Mouse (Mus musculus): ENCODE data around the gene Pitx2. TPM values are rescaled to one million over a fixed set of nuclear protein-coding genes. Genes with fewer than 3 reads are reported as not detected.

The Pitx2 gene
- polyA plus RNA-seq, 1 experiment from 2014 or later: 35.6 TPM

GRCm38 (mm10) chr3:129170416-129170815, 29.3 kb upstream of the Pitx2 start:
- no peak overlapping the region for H3K9ac ChIP-seq (ENCODE audit: low read length)
- no peak for DNase-seq (ENCODE audit: low spot score)
- H3K27me3 ChIP-seq (replicated peaks; ENCODE audit: control insufficient read depth, insufficient read depth, low read length): no peaks in the 10 kb centered on the region
- no peak for ATAC-seq (replicated peaks; ENCODE audit: low FRiP score, low TSS enrichment, low read depth)
- no peaks in the 10 kb centered on the region for H3K9me3 ChIP-seq (ENCODE audit: control insufficient read depth, low read length)
- H3K36me3 ChIP-seq (ENCODE audit: control insufficient read depth, insufficient read depth, low read length): no peaks in the 10 kb centered on the region
- H3K27ac ChIP-seq (ENCODE audit: low read depth): no peak overlapping the region
- no peaks in the 10 kb centered on the region for H3K4me1 ChIP-seq (replicated peaks; ENCODE audit: control insufficient read depth, insufficient read depth, low read length)
- H3K4me3 ChIP-seq (ENCODE audit: low read depth, low read length): no peak overlapping the region
- WGBS: 80% methylated on average over 7 of the region's 7 CpGs
- H3K4me2 ChIP-seq (ENCODE audit: low read length): no peak overlapping the region

DNA sequence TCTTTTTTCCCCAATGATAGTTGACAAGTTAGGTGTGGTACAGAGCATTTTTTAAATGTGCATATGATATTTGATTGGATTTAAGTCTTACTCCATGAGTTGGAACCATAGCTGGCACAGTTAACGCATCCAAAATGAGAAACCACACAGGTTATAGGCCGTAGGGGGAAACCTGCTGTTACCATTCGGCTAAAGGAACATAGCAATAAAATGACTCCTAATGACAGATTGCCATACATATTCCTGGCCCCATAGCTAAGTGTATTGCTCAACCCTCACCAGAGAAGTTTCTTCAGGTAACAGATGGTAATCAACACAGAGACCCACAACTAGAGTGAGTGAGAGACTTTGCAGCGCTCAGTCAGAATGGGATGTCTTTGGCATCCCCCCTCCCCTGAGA, 27.9 kb upstream of the Pitx2 start:
- H3K9ac ChIP-seq (ENCODE audit: low read length): no peak overlapping the region
- H3K36me3 ChIP-seq (ENCODE audit: control insufficient read depth, insufficient read depth, low read length): no peaks in the 10 kb centered on the region
- H3K4me1 ChIP-seq (replicated peaks; ENCODE audit: control insufficient read depth, insufficient read depth, low read length): no peaks in the 10 kb centered on the region
- H3K27ac ChIP-seq (ENCODE audit: low read depth): no peak overlapping the region
- no peak overlapping the region for H3K4me2 ChIP-seq (ENCODE audit: low read length)
- no peaks in the 10 kb centered on the region for H3K9me3 ChIP-seq (ENCODE audit: control insufficient read depth, low read length)
- H3K4me3 ChIP-seq (ENCODE audit: low read depth, low read length): no peak overlapping the region
- 96% methylated on average over 4 of the region's 4 CpGs for WGBS
- no peak for DNase-seq (ENCODE audit: low spot score)
- H3K27me3 ChIP-seq (replicated peaks; ENCODE audit: control insufficient read depth, insufficient read depth, low read length): no peaks in the 10 kb centered on the region
- no peak for ATAC-seq (replicated peaks; ENCODE audit: low FRiP score, low TSS enrichment, low read depth)

GRCm38 (mm10) chr3:129194436-129194835, 5.2 kb upstream of the Pitx2 start:
- Histone ChIP-seq H3K4me3 (ENCODE audit: low read depth, low read length) (no peak overlapping the region), H3K9ac (ENCODE audit: low read length) (no peak overlapping the region), H3K36me3 (ENCODE audit: control insufficient read depth, insufficient read depth, low read length) (no peaks in the 10 kb centered on the region), H3K27ac (ENCODE audit: low read depth) (no peak overlapping the region), H3K27me3 (replicated peaks; ENCODE audit: control insufficient read depth, insufficient read depth, low read length) (peaks cover 75% of the 10 kb centered on the region), H3K9me3 (ENCODE audit: control insufficient read depth, low read length) (no peaks in the 10 kb centered on the region), H3K4me2 (ENCODE audit: low read length) (no peak overlapping the region), H3K4me1 (replicated peaks; ENCODE audit: control insufficient read depth, insufficient read depth, low read length) (0 out of 2 replicates have a peak, but pooled peaks cover 2% of the 10 kb centered on the region)
- no peak for ATAC-seq (replicated peaks; ENCODE audit: low FRiP score, low TSS enrichment, low read depth)
- 23% methylated on average over 12 of the region's 12 CpGs for WGBS
- no peak for DNase-seq (ENCODE audit: low spot score)

- Histone ChIP-seq H3K4me2 (ENCODE audit: low read length) (no peak overlapping the region), H3K4me1 (replicated peaks; ENCODE audit: control insufficient read depth, insufficient read depth, low read length) (0 out of 2 replicates have a peak, but pooled peaks cover 2% of the 10 kb centered on the region), H3K9ac (ENCODE audit: low read length) (no peak overlapping the region), H3K27ac (ENCODE audit: low read depth) (no peak overlapping the region), H3K9me3 (ENCODE audit: control insufficient read depth, low read length) (no peaks in the 10 kb centered on the region), H3K4me3 (ENCODE audit: low read depth, low read length) (no peak overlapping the region), H3K36me3 (ENCODE audit: control insufficient read depth, insufficient read depth, low read length) (no peaks in the 10 kb centered on the region), H3K27me3 (replicated peaks; ENCODE audit: control insufficient read depth, insufficient read depth, low read length) (peaks cover 80% of the 10 kb centered on the region)
- DNase-seq (ENCODE audit: low spot score) (peak; percentile 63), ATAC-seq (replicated peaks; ENCODE audit: low FRiP score, low TSS enrichment, low read depth) (no peak)
- WGBS: 12% methylated on average over 16 of the region's 16 CpGs
Observed at GRCm38 (mm10) chr3:129195036-129195435, 4.6 kb upstream of the Pitx2 start.

GRCm38 (mm10) chr3:129195816-129196549, 3.7 kb upstream of the Pitx2 start:
- Histone ChIP-seq H3K9ac (ENCODE audit: low read length) (no peak overlapping the region), H3K27me3 (replicated peaks; ENCODE audit: control insufficient read depth, insufficient read depth, low read length) (peaks cover 87% of the 10 kb centered on the region), H3K4me2 (ENCODE audit: low read length) (no peak overlapping the region), H3K27ac (ENCODE audit: low read depth) (no peak overlapping the region), H3K9me3 (ENCODE audit: control insufficient read depth, low read length) (no peaks in the 10 kb centered on the region), H3K4me1 (replicated peaks; ENCODE audit: control insufficient read depth, insufficient read depth, low read length) (0 out of 2 replicates have a peak, but pooled peaks cover 2% of the 10 kb centered on the region), H3K4me3 (ENCODE audit: low read depth, low read length) (no peak overlapping the region), H3K36me3 (ENCODE audit: control insufficient read depth, insufficient read depth, low read length) (no peaks in the 10 kb centered on the region)
- no peak for DNase-seq (ENCODE audit: low spot score)
- WGBS: 13% methylated on average over 12 of the region's 12 CpGs
- ATAC-seq (replicated peaks; ENCODE audit: low FRiP score, low TSS enrichment, low read depth): no peak

- H3K4me1 ChIP-seq (replicated peaks; ENCODE audit: control insufficient read depth, insufficient read depth, low read length): 0 out of 2 replicates have a peak, but pooled peaks cover 2% of the 10 kb centered on the region
- H3K4me3 ChIP-seq (ENCODE audit: low read depth, low read length): no peak overlapping the region
- H3K36me3 ChIP-seq (ENCODE audit: control insufficient read depth, insufficient read depth, low read length): no peaks in the 10 kb centered on the region
- H3K27me3 ChIP-seq (replicated peaks; ENCODE audit: control insufficient read depth, insufficient read depth, low read length): peaks cover 87% of the 10 kb centered on the region
- no peak overlapping the region for H3K9ac ChIP-seq (ENCODE audit: low read length)
- 11% methylated on average over 10 of the region's 10 CpGs for WGBS
- no peaks in the 10 kb centered on the region for H3K9me3 ChIP-seq (ENCODE audit: control insufficient read depth, low read length)
- DNase-seq (ENCODE audit: low spot score) (peak; percentile 61), ATAC-seq (replicated peaks; ENCODE audit: low FRiP score, low TSS enrichment, low read depth) (no peak)
- H3K4me2 ChIP-seq (ENCODE audit: low read length): peak overlapping the region; percentile 38; the same call in 1 of the 2 replicates
- no peak overlapping the region for H3K27ac ChIP-seq (ENCODE audit: low read depth)
Observed at GRCm38 (mm10) chr3:129196550-129196919, 3.1 kb upstream of the Pitx2 start.

- Histone ChIP-seq H3K9me3 (ENCODE audit: control insufficient read depth, low read length) (no peaks in the 10 kb centered on the region), H3K4me2 (ENCODE audit: low read length) (peak overlapping the region; percentile 38), H3K27ac (ENCODE audit: low read depth) (no peak overlapping the region), H3K36me3 (ENCODE audit: control insufficient read depth, insufficient read depth, low read length) (no peaks in the 10 kb centered on the region), H3K4me1 (replicated peaks; ENCODE audit: control insufficient read depth, insufficient read depth, low read length) (0 out of 2 replicates have a peak, but pooled peaks cover 2% of the 10 kb centered on the region), H3K4me3 (ENCODE audit: low read depth, low read length) (peak overlapping the region; percentile 10; the same call in 1 of the 2 replicates), H3K27me3 (replicated peaks; ENCODE audit: control insufficient read depth, insufficient read depth, low read length) (peaks cover 87% of the 10 kb centered on the region), H3K9ac (ENCODE audit: low read length) (no peak overlapping the region)
- 7% methylated on average over 13 of the region's 13 CpGs for WGBS
- ATAC-seq (replicated peaks; ENCODE audit: low FRiP score, low TSS enrichment, low read depth) (no peak), DNase-seq (ENCODE audit: low spot score) (no peak)
Observed at GRCm38 (mm10) chr3:129197035-129197434, 2.6 kb upstream of the Pitx2 start.

DNA sequence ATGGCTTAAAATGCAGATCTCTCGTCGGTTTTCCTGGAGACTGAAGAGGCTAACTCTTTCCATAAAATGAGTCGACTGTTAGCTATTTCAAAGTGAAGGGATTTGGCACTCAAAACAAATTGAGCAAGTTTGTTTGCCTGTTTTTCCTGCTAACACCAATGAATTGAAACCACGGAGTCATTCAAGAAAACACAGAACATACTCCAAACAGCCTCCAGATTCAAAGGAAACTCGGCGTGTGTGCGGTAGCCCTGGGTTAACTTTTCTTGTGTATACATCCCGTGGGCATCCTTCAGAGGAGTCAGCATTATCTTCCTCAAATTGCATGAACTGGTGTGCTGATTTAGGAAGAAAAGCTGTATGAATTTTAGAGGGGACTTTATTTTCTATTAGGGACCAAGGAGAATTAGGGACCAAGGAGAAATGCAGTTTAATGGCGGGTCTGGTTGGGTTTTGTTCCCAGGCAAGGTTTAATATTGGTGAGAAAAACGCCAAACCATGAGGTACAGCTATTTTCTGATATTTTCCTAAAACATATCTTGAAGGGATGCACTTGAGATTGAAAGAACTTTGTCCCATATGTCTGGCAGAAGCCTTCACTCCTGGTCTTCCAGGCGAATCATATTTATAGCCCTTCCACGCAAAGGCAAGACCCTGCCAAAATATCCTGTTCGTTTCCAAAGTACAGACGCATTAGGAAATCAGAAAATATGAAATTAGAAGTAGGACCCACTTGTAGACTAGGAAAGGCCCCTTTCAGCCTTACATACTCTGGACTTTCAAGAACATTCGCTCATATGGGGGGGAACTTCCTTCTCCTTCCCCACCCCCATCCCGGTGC, 1.7 kb upstream of the Pitx2 start:
- H3K36me3 ChIP-seq (ENCODE audit: control insufficient read depth, insufficient read depth, low read length): no peaks in the 10 kb centered on the region
- H3K4me1 ChIP-seq (replicated peaks; ENCODE audit: control insufficient read depth, insufficient read depth, low read length): 0 out of 2 replicates have a peak, but pooled peaks cover 2% of the 10 kb centered on the region
- H3K27ac ChIP-seq (ENCODE audit: low read depth): no peak overlapping the region
- H3K4me2 ChIP-seq (ENCODE audit: low read length): no peak overlapping the region
- no peaks in the 10 kb centered on the region for H3K9me3 ChIP-seq (ENCODE audit: control insufficient read depth, low read length)
- H3K27me3 ChIP-seq (replicated peaks; ENCODE audit: control insufficient read depth, insufficient read depth, low read length): peaks cover 88% of the 10 kb centered on the region
- no peak for ATAC-seq (replicated peaks; ENCODE audit: low FRiP score, low TSS enrichment, low read depth)
- no peak overlapping the region for H3K4me3 ChIP-seq (ENCODE audit: low read depth, low read length)
- H3K9ac ChIP-seq (ENCODE audit: low read length): no peak overlapping the region
- DNase-seq (ENCODE audit: low spot score): no peak
- WGBS: 25% methylated on average over 16 of the region's 16 CpGs
